Mouse (Mus musculus) gastrocnemius, adult 8-10 months (tissue): ENCODE data around the gene Nfkbib. TPM values are rescaled to one million over a fixed set of nuclear protein-coding genes. Genes with fewer than 3 reads are reported as not detected.

Experiments used
- DNase-seq, 2 experiments: peaks; one replicate each; pipeline ENCODE4 v3.0.0; 2022; ENCODE audit warnings: low spot score in 2 of 2
- total RNA-seq, 4 experiments: library from RNA; stranded (reverse); gene quantifications; 2 replicates each; pipeline ENCODE4 v1.2.4; 2022

Nfkbib gene
- total RNA-seq: 10 to 100 TPM; 28.5 to 34.2 (median 31.2) TPM

DNA sequence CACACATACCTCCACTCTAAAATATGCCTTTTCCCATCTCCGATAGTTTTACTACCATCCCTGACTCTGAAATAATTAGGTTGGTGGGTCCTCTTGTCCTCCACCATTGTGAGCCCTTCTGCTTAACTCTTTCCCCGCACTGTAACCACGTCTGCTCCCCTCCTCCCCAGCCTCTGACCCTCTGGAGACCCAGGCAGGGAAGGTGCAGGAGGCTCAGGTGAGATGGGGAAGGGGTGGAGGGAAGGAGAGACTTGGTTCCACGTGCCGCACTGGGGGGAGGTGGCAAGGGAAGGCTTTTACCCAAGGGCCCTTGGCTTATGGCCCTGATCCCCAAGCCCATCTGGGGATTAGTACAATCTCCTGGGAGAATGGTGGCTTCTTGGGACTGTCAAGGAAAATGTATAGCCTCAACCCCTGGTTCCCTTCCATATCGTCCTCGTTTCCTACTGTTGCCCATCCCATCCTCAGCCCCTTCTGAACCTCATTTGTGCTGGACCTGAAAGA lies at the start of gene Nfkbib:
Gene Nfkbib (minus strand): TSS at position 51 of the 504 bp plus-strand sequence.
- no peak for DNase-seq

DNA sequence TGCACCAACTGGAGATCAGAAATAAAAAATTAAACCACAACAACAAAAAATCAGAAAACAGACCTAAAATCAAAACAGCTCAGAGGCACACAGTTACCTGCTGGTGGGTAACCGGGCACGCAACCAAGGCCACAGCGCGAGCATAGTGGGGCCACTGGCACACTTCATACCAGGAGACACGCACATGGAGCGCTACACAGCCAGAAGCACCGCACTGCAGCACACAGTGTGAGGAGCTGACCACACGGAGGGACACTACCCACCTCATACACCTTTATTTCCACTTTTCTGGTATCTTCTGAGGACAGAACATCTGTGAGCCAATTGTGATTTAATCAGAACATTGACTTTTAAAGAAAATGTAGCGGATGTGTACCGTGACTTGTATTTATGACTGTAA lies 49.6 kb upstream of the Nfkbib start:
- no peak for DNase-seq

DNA sequence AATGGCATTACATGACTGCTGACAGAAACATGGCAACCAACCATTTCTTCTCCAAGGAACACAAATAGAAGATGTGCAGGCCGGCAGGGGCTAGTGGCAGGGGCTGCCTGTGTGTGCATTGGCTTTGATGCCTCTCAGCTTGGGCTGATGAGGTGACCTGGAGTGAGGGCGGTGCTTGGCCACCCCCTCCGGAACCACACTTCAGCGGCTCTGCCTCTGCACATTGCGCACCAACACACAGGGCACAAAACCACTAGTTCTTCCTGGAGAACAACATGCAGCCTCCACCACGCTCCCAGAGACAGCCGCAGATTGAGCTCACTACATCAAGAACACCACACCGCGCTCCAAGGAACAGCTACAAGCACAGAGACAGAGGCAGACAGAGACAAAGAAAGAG lies 48.9 kb upstream of the Nfkbib start:
- no peak for DNase-seq

DNA sequence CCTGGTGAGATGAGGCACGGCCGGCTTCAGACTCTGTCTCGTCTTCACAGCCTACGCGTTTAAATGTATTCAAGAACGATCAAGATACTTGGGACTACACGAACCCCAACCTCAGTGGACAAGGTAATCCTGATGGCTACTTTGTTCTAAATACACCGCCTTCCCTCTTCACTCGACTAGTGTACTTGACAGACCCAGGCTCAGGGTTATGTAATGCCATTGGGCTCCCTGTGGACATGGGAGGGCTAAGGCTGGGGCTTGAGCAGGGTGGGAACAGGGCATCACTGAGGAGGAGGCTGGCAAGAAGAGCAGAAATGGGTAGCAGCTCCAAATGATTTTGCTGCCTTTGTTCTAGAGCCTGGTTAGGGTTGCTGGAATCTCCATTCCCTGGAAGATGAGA lies 47.9 kb upstream of the Nfkbib start:
- no peak for DNase-seq

DNA sequence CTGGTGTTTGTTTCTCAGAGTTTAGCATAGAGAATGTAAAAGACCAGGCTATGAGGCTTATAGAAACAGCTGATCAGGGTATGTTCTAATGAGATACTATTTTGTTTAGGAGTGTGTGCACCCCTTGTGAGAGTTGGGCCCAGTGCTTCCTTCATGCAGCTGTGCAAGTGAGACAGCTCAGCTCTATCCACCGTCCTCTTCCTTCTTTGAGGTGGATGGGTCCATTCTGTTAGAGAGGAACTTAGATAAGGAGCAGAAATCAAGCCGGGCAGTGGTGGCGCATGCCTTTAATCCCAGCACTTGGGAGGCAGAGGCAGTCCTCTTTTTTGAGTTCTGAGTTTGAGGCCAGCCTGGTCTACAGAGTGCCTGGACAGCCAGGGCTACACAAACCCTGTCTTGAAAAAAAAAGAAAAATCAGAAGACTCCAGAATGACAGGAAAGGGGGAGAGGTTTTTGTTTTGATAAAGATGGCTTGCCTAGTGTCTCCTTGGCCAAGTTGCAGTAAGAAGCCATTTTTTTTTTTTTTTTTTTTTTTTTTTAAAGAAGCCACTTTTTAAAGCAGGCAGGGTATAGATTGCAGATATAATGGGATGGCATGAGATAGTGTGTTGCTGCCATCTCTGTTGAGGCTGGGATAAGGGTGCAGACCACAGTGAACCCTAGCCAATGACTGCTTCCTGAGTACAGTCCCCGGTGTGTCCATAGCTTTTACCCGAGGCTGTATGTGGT lies 47.2 kb upstream of the Nfkbib start:
- no peak for DNase-seq

DNA sequence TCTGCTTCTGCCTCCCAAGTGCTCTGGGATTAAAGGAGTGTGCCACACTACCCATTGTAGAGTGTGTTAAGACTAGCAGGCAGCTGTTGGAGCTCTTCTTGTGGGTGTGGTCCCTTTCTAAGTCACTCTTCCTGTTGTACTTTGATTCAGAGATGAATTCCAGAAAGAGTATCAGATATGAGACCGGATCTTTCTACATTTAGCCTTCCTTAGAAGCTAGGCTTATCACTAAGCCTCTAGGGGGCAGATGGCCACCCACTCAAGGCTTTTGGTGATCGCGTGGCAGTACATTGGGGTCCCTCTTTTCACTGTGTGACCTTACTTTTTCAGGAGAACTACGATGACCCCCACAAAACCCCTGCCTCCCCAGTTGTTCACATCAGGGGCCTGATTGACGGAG lies 45.6 kb upstream of the Nfkbib start:
- DNase-seq: no peak

DNA sequence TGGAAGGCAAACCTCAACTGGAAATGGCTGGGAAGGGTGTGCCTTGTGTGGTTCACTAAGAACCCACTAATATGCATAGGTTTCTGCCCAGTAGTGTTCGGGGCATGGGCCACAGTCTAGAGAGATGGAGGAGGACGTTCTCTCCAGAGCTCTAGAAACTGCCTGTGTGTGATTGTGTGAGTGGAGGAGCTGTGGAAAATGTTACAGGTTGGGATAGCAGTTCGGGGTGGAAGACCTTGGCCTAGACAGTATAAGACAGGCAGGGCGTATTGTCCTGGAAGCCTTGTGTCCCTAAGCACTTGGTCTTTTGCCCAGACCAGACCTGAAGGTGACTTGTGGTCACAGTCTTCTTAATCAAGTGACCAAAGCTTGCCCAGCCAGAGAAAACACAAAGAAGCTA lies 45.1 kb upstream of the Nfkbib start:
- no peak for DNase-seq

DNA sequence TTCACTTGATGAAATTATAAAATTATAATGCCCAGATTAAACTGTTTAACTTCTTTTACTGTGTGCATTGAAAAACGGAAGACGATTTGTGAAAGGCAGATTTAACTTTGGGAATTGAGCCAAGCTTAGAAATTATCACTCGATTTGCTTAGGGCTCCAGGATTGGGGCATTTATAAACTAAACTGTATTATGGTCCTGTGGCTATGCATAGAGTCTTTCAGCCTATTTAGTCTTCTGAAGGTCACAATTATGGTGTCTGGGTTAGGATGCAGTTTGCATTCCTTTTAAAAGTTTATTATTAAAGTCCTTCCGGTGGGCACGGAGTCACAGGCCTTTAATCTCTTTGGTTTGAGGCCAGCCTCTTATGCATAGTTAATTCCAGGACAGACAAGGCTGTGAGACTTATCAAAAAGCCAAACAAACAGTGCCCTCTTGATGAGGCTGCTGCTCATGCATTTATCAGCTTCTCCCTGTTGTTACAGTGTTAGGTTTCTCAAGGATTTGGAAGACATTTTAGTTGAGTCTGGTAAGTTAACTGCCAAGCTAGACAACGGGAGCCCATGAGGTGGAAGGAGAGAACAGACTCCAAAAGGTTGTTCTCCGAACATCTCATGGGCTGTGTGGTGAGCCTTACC lies 44.4 kb upstream of the Nfkbib start:
- no peak for DNase-seq

DNA sequence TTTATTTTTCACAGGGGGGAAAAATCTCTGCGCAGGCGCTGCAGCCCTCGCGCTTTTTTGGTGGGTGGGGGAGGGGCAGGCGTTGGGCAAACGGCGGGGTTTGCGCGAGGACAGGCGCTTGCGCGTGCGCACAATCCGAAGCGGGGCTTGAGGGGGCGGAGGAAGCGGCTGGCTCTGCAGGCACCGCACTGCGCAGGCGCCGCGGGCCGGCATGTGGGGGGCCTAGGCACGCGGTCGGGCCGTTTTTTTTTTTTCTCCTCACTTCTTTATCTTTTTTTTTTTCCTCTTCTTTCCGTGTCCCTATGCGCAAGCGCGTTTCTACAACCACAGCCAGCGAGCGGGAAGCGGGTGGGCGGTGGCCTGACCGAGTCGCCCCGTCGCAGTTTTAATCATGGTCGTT lies 43.9 kb upstream of the Nfkbib start:
- DNase-seq: peak; percentile 69 to 88

DNA sequence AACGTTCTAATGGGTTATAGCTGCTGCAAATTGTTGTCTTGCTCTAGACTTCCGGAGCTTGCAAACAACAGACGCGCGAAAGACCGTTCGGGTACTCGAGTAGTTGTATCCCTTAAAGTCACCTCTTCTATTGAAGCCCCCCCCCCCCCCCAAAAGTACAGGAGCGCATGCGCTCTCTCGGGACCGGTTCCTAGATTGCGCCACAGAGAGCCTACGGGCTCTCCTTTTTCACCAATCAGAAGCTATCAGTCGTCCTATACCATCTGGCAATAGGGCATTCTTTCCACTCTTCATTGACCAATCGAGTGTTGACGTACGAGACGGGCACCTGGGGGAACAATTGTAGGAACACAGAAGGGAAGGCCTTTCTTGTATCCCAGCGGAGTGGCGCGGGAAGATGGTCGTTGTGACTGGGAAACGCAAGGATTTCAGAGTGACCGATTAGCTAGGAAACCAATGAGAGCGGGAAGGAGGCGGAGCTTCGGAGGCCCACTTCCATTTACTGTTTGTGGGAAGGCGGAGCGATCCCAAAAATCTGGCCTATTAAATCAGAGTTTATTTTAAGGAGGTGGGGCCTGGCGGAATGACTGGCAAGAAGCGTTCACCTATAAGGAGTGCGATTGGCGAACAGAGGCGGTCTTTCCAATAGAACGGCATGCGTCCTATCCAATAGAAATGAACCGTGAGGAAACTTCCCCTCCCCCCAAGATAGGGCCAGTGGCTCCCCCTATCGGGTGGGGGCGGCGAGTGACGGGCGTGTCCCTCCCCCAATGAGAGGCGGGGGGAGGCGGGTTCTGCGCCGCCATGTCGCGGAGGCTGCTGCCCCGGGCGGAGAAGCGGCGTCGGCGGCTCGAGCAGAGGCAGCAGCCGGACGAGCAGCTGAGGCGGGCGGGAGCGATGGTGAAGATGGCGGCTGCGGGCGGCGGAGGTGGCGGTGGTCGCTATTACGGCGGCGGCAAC lies 43.1 kb upstream of the Nfkbib start:
- DNase-seq: peak; percentile 98

DNA sequence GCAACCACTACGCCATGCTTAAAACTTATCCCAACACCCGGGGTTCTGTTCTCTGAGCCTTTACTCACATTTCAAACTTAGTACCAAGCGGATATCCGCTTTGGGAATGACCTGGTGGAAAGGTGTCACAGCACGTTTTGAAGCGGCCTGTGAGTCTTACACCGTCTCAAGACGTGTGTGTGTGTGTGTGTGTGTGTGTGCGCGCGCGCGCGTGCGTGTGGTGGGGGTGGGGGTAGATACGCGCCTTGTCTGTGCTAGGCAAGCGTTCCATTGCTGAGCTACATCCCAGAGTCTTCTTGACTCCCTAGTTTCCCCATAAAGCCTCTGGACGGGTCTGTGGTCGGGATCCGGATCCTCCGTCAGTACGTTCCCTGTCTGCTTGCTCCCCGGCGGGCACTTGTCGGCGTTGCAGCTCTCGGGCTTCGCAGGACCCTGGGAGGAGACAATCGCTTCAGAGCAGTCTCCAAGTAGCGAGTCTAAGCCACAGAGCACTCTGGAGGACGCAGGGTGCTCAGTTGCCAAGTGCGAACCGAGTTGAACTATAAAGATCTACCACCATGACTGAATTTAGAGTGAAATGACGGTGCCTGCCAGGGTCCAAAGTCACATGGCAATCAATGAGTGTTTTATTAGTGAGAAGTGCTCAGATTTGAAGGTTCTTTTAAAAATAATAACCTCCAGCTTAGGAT lies 42.2 kb upstream of the Nfkbib start:
- peak; percentile 41 to 54 for DNase-seq

DNA sequence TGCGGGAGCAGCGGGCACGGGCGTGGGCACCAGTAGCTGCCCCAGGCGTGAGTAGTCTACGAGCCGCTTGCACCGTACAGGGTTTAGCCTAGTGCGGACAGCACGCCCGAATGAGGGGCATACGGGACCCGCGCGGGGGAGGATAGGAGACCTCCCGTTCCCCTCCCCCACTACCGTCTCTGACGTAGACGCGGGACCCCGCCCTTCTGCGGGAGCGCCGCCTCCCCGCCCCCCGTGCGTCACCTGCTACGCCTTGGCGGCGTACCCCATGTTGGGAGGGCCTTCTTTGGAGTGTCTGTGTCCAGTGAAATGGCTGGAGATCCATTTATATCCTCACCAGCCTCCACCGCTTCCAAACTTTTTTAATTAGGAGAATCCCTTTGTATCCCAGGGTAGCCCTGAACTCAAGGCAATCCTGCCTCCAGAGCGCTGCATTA lies 41.7 kb upstream of the Nfkbib start:
- DNase-seq: peak; percentile 94 to 95

DNA sequence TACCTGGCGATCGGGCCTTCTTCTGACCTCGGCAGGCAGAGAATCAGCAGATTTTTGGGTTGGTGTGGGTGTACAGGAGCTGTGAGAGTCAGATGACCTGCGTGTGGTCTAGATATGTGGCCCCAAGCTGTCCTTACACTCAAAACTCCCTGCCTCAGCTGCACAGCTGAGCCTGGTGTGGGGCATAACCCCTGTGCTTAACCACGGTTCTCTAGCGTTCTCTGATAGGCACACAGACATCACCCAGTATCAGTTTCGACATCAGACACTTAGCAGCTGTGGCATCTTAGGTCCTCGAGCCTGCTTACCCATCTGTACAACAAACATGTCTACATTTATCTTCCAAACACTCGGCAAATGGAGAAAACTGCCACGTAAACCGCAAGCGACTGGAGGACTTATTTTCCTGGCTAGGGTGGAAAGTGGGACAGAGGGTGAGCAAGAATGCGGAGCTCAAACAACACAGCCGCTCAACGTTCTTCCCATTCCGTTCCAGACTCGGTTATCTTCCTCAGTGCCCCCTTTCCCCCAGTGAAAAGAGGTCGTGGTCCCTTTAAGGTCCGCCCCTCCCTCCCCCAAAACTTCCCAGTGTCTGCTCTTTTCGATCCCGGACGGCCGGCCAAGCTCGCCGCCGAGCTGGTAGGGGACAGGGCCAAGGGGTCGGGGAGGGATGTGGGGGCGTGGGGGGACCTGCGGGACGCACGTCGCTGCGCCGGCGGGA lies 41.1 kb upstream of the Nfkbib start, which contains the start of gene Hnrnpl:
Gene Hnrnpl (plus strand): TSS at position 321 of the 721 bp plus-strand sequence.
- DNase-seq: peak in 1 of 2 experiments; percentile 49

DNA sequence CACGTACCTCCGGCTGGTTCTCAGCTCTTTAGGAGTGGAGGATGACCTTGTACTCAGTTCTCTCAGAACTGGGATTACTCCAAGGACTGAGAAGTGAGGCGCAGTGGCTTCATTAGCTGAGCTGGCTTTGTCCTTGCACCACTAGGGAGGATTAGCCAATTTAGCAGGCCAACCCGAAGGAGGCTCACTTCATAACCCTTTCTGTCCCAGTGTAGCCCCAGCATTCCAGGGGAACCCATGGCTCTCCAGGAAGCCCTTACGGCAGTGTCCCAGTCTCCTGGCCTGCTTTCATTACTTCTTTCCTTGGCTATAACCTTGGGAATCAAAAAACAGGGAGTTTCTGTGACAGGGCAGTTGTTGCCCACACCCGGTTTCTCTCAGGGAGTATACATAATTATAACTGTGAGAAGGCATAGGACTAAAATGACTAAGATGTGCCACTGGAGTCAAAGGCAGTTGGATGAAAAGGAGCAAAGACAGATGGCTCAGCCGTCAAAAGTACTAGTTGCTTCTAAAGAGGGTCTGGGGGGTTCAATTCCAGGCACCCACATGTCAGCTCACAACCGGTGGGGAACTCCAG lies 40.4 kb upstream of the Nfkbib start:
- DNase-seq: peak in 1 of 2 experiments; percentile 36

DNA sequence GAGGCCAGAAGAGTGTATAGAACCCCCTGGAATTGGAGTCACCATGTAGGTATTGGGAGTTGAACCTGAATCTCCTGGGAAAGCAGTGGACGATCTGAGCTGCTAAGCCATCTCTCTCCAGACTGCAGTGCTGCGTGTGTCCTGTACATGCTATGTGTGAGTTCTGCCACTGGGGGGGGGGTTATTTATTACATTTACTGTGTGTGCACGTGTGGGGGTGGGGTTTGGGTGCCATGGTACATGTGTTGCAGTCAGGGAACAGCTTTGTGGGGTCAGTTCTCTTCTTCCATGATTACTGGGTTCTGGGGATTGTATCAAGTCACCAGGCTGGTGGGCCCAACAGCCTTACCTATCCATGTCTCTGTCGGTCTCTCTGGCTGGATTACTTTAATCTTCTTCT lies 39.6 kb upstream of the Nfkbib start:
- DNase-seq: no peak

DNA sequence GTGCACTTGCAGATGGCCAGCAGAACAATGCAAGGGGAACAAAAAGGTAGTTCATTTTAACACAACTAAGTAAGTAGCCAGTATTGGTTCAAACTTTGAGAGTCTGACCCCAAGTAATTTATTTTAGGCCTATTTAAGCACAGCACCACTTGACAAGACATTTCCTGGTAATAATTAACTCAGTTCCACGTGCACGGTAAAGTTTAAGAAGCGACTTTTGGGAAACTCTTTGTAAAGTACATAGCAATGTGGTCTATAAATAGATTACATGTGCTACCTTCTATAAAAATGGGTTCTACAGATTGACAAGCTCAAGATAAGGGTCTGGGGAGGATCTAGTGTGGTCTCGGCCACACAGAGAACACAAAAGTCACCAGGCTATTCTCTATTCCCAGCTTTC lies 36.4 kb upstream of the Nfkbib start:
- no peak for DNase-seq

DNA sequence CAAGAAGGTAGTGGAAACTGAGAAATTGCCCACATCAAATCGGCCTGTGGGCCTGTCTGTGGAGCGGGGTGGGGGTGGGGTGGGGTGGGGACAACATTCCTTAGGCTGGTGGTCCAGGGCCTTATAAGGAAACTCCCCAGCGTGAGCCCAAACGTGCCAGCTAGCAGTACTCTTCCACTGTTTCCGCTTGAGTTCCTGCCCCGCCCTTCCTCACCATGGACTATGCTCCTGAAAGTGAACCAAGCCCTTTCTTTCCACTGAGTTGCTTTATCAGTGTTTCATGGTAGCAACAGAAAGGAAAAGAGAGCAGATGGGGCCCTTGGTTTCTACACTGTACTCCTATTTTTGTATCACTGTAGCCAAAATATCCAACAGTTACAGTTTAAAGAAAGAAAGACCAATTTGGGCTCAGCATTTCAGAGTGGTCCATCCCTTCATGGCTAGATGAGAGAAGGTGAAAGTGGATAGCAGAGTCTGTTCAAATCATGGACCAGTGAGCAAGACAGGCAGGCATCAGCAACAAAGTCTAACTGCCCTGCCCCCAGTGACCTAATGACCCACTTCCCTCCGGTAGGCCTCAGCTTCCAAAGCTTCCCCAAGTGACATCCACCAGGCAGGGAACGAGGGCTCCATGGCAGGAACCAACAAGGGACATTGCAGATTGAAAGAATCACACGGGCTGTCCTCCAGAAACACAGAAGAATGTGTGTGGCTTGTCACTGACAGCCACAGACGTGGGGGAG lies 35.7 kb upstream of the Nfkbib start:
- no peak for DNase-seq

DNA sequence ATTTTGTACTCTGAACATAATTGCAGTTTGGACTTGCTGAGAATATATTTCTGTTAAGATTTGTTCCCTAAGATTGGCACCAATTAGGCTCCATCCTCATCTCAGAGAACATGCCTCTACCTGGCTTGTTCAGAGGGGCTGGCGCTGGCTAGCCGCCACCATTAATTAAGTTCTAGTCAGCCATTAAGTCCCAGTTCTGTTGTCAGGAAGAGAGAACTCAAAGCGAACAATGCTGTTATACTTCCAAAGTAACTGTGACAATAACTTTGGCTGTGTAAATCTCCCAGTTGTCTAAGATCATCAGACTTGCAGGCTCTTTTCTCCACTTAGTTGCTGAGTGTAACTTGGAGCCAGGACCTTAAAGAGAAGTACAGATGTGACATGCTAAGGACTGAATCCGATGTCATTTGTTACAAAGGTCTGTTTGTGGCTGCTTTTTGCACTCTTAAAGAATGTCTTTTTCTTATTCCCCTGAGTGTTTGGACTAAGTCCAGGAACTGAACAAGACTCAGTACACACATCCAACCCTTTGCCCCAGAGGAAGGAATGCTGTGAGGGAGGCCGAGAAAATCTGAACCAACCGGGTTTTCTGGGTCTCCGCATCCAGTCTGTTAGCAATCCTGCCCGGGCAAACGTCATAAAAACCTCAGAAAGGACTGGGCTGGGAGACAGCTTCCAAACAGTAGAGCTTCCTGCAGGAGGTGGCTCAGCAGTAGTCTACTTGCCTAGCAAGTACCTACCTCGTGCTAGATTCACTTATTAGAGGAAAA lies 34.8 kb upstream of the Nfkbib start:
- no peak for DNase-seq

DNA sequence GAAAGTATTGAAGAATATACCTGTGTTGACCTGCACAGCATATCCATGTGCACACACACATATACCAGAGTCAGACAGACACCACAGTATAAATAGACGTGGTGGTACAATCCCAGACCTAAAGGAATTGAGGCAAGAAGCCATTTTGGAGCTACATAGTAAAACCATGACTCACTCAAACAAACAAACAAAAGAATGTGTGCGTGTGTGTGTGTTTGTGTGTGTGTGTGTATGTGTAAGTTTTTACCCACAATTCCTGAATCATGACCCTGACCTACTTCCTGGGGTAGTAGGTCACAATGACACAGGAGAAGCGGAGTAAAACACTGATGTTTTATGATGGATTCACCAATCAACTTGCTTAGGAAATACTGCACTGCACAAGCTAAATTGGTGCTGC lies 34.1 kb upstream of the Nfkbib start:
- no peak for DNase-seq
